Mouse (Mus musculus) bone marrow macrophage, adult 2 months (primary cell): Measurements from ENCODE around the gene Rpsa. TPM values are rescaled to one million over a fixed set of nuclear protein-coding genes. Genes with fewer than 3 reads are reported as not detected.
A peak's percentile ranks its signal among the peaks of the same experiment; 100 is the strongest.

Source experiments
- H3K27ac ChIP-seq: 2 replicates; pipeline ENCODE4 v1.5.1; 2012; ENCODE audit warnings: low read depth, low read length; ENCODE audit not compliant: insufficient read depth
- H3K4me1 ChIP-seq: 2 replicates; pipeline ENCODE4 v1.6.1; 2012; ENCODE audit warnings: low read length; ENCODE audit not compliant: control insufficient read depth, insufficient read depth
- H3K4me3 ChIP-seq: 2 replicates; pipeline ENCODE4 v1.5.1; 2012; ENCODE audit warnings: mild to moderate bottlenecking, low read length, moderate library complexity; ENCODE audit not compliant: insufficient read depth
- CTCF ChIP-seq: IDR thresholded peaks from 2 replicates; pipeline ENCODE4 v1.5.1; 2012; ENCODE audit warnings: low read depth, mild to moderate bottlenecking, low read length, moderate library complexity
- POLR2A ChIP-seq: IDR thresholded peaks from 2 replicates; pipeline ENCODE4 v1.6.1; 2012; ENCODE audit warnings: mild to moderate bottlenecking, low read depth, low read length, borderline replicate concordance
- polyA plus RNA-seq: library from polyadenylated mRNA; stranded (reverse); fragments of >200 nt; gene quantifications from 2 replicates; pipeline ENCODE4 v1.2.4, GENCODE M21; 2012; ENCODE audit not compliant: missing spikeins, insufficient read depth, insufficient read length

Gene Rpsa
- polyA plus RNA-seq, 1 experiment: 1,228 TPM

DNA sequence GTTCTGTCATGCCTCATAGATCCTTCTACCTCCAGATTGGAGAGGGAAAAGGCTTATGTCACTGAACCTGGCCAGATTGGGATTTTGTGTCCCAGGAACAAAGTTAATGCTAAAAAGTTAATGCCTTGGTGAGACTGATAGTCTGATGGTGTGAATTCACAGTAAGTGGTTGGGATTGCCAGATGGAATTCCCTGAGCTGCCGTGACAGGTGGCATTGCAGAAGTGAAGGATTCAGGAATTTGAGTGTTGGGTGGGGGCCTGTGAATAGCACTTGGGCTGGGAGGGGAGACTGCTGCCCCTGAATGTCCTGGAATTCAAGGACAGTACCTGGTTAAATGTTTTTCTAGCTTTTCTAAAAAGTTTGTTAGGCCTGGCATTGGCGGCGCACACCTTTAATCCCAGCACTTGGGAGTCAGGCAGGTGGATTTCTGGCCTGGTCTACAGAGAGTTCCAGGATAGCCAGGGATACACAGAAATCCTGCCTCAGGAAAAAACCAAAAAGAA is 4.3 kb downstream of the Rpsa start:
- Histone ChIP-seq H3K4me1 (peaks cover 26% of the 10 kb centered on the region), H3K4me3 (no peak overlapping the region), H3K27ac (no peak overlapping the region)
- TF ChIP-seq CTCF: no peak
- no peak for TF ChIP-seq POLR2A

DNA sequence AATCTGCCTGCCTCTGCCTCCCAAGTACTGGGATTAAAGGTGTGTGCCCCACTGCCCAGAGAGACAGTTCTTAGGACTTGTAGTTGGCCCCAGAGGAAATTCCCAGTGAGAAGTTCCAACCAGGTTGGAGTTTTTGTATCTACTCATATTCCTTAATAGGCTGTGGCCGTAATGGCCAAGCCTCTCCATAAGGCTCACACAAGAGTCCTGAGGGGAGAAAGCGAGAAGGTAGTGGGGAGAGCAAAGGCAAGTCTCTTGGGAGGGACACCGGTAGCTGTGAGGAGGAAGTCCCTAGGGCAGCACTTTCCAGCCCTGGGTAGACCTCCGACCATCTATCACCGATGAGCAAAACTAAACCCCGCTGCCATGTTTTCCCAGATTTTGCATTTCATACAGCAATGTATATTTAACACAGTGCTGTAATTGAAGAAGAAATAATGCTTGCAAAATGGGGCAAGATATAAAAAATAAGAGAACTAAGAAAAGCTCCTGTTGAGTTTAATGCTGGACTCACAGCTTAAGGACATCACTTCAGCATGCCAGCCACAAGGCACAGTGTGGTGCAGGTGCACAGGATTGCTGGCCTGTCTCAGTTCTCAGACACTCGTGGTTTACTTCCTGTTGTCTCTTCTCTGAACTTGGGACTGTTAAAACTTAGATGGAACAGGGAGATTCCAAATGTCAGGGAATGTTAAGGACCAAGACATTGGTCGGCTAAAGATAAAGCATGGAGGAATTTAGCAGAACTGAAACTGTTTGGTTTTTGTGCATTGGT is 5.7 kb downstream of the Rpsa start:
- no peak overlapping the region for H3K4me3 ChIP-seq
- peaks cover 24% of the 10 kb centered on the region for H3K4me1 ChIP-seq
- H3K27ac ChIP-seq: peak overlapping the region; percentile 15; the same call in 1 of the 2 replicates
- no peak for TF ChIP-seq CTCF
- TF ChIP-seq POLR2A: no peak

DNA sequence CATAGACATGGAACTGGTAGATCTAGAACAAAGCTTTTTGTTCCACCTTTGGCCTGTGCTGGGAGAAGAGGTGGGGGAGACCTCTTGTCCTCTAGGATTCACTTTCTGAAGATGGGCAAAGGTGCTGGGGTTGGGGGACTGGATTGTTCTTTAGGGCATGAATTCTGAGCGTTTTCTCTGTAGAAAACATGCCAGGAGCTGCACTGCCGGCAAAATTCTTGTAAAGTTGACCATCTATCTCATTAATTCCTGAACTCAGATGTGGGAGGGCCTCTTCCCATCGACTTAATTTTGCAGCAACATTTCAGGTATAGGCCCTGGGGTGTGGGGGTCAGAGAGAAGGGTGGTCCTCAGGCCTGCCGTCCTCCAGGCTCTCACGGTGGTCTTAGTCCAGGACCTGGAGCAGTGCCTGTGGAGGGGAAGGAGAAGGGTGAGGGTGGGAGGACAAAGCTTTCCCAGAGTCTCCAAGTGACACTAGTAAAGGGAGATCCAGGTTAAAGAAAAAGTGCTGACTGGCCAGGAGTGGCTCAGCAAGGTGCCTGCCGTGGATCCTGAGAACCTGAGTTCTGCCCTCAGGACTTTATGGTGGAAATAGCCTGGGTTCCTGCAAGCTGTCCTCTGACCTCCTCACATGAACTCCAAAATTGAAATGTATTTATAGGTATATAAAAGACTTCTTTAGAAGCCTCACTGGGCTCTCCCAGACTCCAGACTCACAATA is 6.4 kb downstream of the Rpsa start:
- TF ChIP-seq POLR2A (no peak), CTCF (no peak)
- peaks cover 23% of the 10 kb centered on the region for H3K4me1 ChIP-seq
- H3K27ac ChIP-seq: no peak overlapping the region
- H3K4me3 ChIP-seq: no peak overlapping the region

DNA sequence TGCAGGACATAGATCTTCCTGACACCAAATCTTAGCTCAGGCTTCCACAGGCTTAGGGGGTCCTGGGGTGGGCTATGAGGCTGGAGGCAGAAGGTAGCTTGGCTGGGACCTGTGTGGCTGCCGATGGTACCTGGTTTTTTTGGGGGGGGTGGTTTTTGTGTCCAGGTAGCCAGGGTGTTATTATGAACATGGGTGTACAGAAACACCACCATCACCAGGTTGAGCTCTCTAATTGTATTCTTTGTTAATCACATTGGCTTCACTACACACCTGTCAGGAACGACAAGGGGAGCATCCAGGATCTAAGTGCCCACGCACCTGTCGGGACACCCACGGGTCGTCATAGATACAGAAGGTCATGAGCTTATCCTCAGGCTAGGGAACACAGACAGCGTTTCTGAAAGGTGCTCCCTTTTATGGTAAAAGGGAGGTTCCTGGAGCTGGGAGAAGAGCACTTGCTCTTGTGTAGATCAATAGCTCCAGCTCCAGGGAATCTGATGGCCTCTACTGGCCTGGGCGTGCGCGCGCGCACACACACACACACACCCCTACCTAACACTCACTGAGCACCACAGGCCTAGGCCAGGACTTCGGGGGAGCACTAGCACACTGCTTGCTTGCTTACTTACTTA is 7.2 kb downstream of the Rpsa start:
- Histone ChIP-seq H3K4me1 (peaks cover 16% of the 10 kb centered on the region), H3K27ac (no peak overlapping the region), H3K4me3 (no peak overlapping the region)
- no peak for TF ChIP-seq CTCF
- TF ChIP-seq POLR2A: no peak

DNA sequence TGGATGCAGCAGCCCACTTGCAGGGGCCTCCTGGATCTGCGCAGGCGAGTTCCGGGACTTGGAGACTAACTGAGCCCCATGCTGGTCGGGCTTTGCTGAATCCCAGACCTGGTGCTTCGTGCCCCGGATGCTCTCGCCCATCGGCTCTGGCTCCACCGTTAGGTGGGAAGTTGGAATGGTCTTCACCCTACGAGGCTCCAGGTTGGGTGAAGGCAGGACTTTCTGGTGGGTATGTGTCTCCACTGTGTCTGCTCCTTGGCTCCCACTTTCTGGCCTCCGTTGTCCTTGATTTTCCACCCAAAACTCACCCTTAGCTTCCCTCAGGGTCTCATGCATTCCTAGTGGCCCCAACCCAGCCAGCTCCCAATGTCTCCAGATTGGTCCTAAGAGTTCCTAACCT is 8.0 kb downstream of the Rpsa start:
- no peak for TF ChIP-seq CTCF
- no peak for TF ChIP-seq POLR2A
- Histone ChIP-seq H3K4me3 (no peak overlapping the region), H3K27ac (no peak overlapping the region), H3K4me1 (peaks cover 10% of the 10 kb centered on the region; the same call in 1 of the 2 replicates)

DNA sequence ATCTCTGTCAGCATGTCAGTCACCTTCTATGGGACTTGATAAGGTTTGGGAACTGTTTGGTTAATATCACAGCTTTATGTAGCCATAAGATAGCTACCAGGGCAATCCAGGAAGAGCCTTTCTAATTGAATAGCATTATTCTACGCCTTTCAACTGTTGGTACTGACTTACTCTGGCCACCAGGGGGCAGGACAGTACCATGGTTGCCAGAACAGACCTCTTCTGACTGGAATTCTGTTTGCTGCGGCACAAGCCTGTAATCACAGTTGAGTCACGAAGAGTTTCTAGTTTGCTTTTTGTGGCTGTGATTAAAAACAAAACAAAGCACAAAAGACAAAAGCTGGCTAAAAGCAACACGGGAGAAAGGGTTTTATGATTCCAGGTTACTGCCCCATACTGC is 13.2 kb downstream of the Rpsa start:
- no peak overlapping the region for H3K4me3 ChIP-seq
- H3K4me1 ChIP-seq: no peaks in the 10 kb centered on the region
- no peak overlapping the region for H3K27ac ChIP-seq
- TF ChIP-seq POLR2A: no peak
- peak; percentile 43 for TF ChIP-seq CTCF

DNA sequence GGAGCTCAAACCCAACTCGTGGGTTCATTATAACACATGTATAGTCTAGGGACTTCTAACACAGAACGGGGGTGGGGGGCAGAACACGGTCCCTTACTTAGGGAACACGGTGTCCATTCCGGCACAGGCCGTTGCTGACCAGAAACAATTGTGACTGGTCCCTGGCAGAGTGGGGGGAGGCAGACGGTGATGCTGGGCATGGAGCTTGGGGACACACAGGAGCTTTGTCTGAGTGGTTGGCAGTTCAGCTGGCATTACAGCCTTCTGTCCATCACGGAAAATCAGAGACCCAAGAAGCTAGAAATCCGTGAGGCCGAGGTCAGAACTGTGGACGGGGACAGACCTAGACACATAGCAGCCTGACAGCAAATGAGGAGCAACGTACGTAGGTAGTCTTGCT is 17.0 kb downstream of the Rpsa start:
- H3K4me3 ChIP-seq: no peak overlapping the region
- no peak overlapping the region for H3K27ac ChIP-seq
- no peaks in the 10 kb centered on the region for H3K4me1 ChIP-seq
- TF ChIP-seq CTCF (no peak), POLR2A (no peak)

DNA sequence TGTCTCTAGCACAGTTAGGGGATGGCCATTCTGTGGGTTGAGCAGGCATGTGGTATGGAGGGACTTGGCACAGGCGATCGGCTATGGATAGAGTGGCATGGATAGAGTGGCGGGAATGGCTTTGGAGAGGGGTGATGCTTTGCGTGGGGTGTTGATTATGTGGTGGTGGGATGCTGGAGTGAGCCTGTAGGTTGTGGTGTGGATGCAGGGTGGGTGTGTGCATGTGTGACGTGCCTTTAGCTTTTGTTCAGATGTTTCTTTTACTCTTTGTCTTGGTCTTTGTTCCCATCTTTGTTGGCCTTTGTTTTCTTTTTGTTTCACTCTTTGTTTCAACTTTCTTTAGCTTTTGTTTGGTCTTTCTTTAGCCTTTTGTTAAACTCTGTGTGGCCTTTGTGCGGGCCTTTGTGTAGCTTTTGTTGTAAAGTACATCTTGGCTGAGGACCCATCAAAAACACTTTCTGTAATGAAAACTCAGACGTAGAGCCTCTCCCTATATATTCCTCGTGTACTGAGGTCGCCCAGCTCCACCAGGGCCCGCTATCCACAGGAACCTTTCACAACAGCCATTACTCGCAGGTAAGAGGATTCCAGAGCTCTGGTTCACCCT is 21.8 kb downstream of the Rpsa start, which contains the start of gene Mobp:
Gene Mobp (plus strand): TSS at position 486 of the 607 bp plus-strand sequence.
- Histone ChIP-seq H3K4me3 (no peak within 1 kb of the TSS), H3K27ac (no peak within 1 kb of the TSS), H3K4me1 (no peaks in the 10 kb centered on the region)
- no peak for TF ChIP-seq POLR2A
- TF ChIP-seq CTCF: no peak

DNA sequence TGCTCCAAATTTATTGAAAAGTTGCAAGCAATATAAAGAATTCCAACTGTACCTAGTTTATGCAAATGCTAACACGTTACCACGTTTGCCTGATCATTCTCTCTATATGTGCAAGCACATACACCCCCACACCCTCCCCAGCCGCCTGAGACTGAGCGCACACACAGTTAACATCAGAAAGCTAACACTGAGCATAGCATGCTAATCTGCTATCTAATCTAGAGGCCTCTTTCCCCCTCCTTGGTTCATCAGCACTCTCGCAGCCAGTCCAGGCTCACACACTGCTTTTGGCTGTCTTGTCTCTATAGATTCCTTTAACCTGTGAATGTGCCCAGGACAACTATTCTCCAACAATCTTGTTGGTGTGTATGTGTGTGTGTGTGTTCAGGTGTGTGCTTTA is 23.7 kb downstream of the Rpsa start:
- H3K4me3 ChIP-seq: no peak overlapping the region

More for the DNA sequence above, 23.7 kb downstream of the Rpsa start:
- no peaks in the 10 kb centered on the region for H3K4me1 ChIP-seq
- no peak overlapping the region for H3K27ac ChIP-seq
- no peak for TF ChIP-seq POLR2A
